Mouse (Mus musculus): ENCODE results near the gene Fam198b.

DNA sequence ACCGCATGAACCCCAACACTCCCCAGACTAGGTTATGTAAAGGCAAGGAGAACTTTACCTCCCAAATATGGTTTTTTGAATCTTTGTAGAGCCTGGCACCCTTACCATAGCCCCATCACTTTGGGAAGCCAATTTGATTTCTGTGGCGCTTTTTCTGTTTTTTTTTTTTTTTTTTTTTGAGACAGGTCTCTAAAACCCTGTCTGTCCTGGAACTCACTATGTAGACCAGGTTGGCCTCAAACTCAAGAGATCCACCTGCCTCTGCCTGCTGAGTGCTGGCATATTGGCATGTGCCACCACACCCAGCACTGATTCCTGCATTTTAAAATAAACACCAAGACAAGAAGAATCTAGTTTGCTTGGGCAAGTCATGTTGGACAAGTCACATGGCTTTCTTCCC, 16.2 kb downstream of the Fam198b start:
- no peak for TF ChIP-seq POLR2A (IDR thresholded peaks at IDR 0.05; ENCODE audit: low read depth, low read length)
- TF ChIP-seq CTCF (conservative IDR thresholded peaks at IDR 0.05; ENCODE audit: insufficient read depth, insufficient read length, low read depth, low read length), result no peak

Measured in kidney, adult 2 months (tissue).